Mouse (Mus musculus) lung, postnatal 4 days (tissue): ENCODE measurements around the gene App.
A peak's percentile ranks its signal among the peaks of the same experiment; 100 is the strongest.

ENCODE experiments used
- DNase-seq, 2 experiments: peaks; one replicate each; pipeline ENCODE4 v3.0.0; 2021

Gene App

GRCm38 (mm10) chr16:85012695-85013094 lies 160.9 kb downstream of the App start:
- no peak for DNase-seq

DNA sequence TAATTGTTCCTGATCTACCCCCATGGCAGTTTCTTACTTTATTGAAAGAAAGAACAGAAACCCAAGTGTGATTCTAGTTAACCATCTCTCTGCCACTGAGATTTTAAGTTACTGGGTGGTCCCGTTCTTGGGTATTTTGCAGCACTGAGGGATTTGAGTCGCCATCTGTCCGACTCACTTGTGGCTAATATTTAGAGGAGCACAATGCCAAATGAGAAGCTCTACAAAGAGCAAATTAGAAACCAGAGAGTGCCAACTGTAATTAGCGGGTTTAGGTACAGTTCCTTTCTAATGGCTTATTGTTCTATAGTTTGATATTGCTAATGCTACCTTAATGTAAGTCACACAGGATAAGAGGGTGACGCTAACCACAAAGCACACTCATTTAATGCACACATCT lies 161.4 kb downstream of the App start:
- DNase-seq = no peak

DNA sequence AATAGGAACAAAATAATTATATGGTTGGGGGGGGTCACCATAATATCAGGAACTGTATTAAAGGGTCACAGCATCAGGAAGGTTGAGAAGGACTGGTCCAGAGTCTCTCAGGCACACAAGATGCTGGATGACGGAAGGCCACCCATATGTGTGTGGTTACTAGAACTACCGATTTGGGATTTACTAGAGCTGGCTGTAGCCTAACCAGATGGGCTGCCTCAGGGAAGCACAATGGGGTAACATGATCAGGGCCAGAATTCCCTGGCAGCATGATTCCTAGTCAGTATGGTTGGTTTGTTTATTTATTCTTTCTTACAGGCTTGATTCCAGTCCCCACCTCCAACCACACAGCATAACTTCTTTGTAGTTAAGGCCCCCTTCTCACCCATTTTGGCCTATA lies 162.9 kb downstream of the App start:
- DNase-seq = no peak

DNA sequence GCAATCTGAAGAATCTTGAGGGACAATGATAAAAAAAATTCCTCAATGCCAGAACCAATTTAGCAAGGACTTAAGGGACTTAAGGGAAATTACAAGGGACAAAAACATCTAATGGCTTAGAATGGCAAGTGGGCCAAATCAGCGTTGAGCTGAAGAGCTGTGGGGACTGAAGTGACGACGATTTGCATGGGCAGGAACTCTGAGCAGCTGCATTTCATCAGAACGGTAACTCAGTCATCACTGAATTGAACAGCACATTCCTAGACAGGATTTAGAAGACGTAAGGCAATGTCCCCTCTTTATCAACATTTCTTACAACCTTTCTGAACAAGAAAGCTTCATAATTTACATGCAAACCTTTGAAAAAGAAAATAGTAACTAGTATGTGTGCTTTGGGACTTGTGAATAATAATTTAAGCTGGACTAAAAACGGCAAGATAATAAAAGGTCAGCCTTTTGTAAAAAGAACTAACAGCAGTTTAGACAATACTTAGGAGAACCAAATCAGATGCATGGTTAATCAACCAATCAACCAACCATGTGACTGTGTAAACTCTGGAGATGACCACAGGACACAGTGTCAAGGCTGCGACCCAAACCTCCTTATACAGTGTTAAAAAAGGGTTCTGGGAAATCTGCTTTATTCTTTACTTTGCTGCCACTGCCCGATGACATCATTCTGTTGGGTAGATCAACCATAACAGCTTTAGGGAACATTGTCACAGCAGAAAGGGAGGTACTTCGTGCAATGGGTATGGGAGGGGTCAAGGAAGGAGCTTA lies 164.5 kb downstream of the App start:
- DNase-seq = no peak

DNA sequence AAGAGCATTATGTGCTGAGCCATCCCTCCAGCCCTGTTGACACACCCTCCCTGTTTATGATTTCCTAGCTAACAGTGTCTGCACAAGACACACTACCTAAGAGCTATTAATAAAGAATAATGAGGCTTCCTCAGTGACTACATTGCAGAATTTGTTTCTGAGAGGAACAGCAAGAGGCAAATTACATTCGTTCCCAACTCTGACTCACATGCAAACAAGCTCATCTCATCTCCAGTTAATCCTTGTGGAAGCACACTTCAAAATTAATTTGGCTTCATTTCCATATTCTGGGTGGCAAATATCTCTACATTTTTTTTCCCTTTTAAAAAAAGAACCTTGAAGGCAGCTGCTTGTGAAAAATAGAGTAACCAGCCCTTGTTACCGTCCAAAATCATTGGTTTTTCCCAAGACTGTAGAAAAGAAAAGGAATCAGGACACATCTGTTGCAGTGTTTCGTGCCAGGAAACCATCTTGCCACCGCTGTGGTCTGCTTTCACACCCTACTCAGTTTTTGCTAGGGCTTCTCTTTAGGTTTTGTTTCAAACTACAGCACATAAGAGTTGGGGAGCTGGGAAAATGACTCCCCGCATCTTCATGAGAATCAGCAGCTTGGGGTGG lies 171.5 kb downstream of the App start:
- no peak for DNase-seq

GRCm38 (mm10) chr16:85000304-85000703 lies 173.3 kb downstream of the App start:
- DNase-seq = no peak

- no peak for DNase-seq
Measured at GRCm38 (mm10) chr16:84997551-84997950, 176.0 kb downstream of the App start.

DNA sequence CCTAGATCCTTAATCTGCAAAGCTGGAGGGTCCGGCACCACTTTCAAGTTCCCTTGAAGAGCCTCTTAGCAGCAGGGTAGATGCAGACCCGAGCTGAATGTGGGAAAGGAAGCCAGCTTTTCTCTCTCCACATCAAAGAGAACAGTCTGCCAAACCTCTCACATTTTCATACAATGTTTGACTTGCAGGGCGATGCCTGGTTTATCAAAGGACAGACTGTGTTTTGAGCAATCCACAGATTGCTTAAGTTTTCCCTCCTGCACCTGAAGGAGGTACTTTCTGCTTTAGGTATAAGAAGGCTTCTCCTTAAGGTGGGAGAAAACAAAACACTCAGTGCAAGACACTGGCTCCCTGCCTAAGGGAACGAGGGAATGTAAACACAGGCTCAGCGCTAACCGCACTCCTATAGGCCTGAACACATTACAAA lies 178.1 kb downstream of the App start:
- DNase-seq = peak; percentile 70 to 77

DNA sequence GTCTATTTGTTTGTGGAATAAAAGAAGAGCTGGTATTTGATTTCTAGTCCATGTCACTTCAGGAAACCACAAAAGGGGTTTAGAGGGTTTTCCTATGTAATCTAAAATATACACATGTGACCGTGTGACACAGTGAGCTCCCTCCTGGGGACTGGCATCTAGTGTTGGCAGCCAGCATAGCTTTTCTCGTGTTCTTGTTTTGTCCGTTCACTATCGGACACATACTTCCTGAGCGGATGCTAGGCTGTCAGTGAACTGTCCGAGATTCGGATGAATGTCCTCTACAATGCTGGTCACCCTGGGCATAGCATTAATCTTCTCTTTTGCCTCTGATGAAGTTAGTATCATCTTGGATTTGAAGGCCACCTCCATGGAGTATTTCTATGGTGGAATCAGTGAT lies 180.7 kb downstream of the App start:
- DNase-seq = no peak

DNA sequence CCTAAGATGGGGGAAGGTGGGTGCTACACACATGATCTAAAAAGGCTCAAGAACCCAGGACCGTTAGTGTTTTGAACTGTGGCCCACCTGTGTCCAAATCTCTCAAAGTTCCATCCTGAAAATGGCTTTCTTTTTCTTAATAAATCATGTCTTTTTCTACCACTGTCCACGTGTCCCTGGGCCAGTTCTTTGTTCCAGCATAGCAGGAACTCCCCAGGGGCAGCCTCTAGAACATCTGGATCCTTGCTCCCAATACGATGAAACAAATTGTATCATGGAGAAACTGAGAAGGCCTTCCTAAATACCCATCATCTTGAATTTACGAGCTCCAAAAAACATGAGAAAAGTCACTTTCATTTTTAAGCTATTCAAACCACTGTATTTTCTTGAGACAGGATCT lies 182.6 kb downstream of the App start:
- DNase-seq = no peak

- DNase-seq = peak; percentile 33 to 43
Measured at GRCm38 (mm10) chr16:84989938-84990337, 183.6 kb downstream of the App start.

- no peak for DNase-seq
Measured at GRCm38 (mm10) chr16:84989476-84989875, 184.1 kb downstream of the App start.

DNA sequence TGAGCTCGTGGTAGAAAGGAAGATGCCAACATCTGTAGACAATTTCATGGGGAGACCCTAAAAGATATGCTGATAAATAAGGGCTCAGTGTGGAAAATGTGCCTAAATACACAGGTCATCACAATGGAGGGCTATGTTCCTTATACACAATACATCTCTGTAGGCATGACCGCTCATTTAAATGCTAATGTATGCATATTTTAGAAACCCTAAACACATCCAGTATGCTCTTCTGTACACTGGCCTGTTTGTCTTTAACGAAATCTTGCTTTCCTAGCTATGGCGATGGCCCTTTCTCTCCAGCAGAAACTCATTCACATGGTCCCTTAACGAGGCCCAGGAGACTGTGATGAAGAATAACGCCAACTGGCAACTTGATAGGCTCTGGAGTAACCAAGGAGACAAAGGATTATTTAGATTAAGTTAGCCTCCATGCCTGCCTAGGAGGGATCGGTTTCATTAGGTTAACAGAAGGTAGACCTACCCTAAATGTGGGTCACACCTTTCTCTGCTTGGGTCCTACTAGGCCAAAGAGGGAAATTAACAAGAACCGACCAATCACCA lies 185.8 kb downstream of the App start:
- no peak for DNase-seq

- no peak for DNase-seq
Measured at GRCm38 (mm10) chr16:84986016-84986631, 187.4 kb downstream of the App start.

DNA sequence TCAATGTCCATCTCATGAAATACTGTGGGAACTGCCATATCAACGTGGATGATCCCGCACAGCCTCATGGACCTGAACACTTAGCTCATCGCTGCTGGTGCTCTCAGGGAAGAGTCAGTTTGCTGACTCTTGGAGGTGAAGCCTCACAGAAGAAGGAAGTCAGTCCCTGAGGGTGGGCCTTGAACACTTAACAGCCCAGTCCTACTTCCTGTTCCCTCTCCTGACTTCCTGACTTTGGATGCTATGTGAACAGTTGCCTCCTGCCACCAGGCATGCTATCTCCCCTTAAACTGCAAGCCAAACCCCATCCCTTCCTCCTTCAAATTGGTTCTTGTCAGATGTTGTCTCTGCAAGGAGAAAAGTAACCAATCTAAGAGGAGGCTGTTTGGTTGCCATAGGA lies 188.2 kb downstream of the App start:
- DNase-seq = no peak

DNA sequence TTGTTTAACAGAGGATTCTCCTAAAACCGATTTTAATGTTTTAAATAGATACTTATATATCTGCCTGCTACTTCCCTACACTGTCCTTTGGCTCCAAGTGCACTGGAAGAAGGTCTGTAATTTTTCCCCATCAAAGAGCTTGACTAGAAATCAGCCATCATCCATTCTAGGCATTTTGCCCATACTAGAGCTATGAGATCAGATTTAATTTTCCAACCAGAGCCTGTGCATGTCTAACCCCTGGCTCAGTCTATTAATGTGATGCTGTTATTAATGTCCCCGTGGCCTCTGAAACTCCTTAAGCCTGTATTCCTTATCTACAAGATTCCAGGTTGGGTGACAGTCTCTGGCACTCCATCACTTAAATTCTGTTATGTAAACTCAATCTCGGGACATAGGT lies 190.1 kb downstream of the App start:
- no peak for DNase-seq

DNA sequence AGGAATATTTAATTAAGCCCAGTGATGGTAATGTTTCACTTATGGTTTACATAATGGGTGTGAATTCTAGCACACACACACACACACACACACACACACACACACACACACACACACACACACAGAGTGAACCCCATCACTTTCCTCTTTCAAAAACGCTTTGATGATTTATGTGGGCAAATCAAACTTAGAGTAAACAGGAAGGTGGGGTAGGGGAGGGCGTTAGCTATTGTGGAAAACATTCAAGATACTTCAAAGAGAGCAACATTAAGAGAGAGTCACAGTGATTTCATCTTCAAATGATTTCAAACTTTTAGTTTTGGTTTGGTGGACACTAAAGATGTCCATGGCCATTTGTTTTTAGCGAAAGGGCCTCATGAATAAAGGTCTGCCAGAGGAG lies 191.0 kb downstream of the App start:
- no peak for DNase-seq

DNA sequence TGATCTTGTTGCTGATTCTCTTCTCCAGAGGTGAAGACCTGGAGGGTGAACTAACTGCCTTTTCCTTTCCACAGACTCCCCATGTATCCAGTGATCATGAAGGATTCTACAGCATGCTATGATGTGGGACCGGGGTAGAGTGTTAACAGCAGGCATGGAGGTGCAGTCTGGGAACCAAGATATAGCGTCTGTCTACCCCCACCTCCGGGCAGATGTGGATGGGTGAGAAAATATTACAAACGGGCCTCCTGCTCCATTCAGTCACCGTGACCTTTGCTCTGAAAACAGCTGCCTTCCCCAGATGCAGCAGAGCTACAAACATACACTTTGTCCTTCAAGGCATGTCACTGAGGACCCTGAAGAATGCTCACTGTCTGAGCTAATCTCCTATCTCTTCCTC lies 195.0 kb downstream of the App start:
- DNase-seq = no peak

DNA sequence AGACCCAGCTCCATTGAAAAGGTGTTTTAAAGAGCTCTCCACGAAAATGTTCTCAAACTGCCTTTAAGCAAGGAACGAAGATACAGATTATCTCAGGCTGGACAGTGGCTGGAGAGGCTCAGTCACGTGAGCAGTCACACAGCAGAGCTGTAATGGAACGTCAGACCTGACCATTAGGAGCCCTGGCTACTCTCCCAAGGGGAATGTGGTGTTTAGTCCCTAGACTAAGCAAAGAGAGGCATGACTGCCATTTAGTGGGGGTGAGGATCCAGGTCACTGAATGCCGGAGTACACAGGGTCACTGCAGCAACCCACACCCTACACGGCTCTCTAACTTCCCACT lies 199.4 kb downstream of the App start:
- no peak for DNase-seq

DNA sequence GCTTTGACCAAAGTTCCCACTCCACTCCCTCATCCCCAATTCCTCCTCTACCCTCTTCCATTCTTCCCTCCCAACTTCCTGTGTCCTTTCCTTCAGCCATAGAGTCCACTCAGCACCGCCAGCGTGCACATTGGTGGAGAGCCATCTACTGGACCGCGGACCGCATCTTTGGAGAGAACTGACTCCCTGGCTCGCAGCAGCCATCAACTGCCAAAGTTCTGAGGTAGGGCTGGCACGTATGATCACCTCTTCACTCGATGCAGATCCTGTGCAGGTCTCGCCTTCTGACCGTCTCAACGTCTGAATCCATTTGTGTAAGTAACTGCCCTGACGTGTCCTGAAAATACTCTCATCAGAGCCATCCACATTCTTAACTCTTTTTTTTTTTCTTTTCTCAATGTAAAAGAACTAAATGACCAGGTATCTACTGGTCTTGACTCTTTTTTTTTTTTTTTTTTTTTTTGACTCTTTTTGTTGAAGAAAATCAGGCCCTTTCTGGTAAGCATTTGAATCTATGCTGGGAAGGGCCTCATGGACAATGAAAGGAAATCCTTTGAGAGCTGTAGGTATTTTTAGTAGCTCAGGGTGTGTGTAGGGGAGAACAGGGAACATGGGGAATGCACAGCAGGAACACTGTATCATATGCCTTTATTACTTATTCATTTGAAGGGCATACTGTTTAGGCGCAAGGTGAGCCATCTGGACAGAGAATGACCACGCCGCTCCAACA lies 200.0 kb downstream of the App start:
- DNase-seq = no peak

DNA sequence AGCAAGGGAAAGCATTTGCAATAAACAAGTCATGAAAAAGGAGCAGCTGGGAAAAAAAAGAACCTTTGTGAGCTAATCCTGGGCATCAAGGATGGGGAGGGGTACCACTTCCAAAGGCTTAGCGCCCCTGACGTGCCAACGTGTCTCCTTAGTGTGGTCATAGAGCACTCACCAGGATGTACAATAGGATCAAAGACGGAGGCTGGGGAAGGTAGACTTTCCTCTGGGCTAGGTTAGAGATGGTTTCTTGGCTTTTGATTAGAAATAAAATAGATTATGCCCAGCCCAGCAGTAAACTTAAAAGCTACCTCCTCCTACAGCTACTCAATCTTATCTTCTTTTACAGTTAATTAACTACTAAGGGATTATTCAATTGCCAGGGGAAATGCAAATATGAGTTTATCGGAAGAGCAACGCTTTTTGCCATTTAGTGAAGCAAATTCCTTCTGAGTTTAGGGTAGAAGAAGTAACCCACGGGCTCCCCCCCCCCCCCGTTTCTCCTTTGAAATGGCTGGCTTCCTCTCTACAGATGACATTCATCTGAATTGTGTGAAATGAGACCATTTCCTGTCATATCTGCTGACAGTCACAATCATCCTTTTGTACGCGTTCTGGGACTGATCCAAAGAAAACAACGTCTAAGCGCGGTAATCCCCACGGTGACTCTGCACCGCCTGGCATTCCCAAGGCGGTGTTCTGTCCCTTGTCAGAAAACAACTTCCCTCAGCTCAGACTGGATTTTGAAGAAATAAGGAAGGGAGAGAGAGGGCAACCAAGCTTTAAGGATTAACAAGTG lies 201.8 kb downstream of the App start:
- DNase-seq = peak in 1 of 2 experiments; percentile 42

DNA sequence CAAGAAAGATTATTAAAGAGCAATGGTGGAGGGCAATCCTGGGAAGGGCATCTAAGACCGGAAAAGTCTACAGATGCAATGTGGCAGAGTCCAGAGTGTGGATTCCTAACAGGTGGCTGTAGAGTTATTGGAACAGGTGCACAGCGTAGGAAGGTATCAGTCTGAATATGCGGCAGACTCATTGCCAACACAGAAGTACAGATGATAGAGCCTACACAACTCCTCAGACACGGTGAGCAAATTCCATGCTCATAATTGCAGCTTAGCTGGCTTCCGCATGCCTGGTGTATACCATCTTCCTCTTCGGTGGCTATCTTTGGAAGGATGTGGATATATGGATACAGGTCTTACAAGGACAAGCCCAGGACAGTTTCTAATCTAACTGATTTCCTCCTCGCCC lies 204.5 kb downstream of the App start:
- DNase-seq = no peak

DNA sequence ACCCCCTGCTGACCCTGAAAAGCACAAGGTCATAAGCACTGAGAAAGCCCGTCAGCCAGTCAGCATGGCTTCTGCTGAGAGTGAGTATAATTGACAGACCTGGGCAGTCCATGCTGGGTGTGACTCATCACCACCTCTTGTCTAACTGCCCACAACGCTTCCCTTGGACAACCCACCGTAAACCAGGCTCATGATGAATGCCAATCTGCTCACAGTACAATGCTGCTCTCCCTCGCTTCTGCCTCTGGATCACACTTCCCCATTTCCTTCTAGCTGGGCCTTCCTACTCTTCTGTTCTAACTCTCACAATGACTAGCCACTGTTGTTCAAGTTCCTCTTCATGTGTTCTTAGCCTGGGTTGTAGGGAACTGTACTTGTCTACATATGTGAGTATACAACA lies 206.6 kb downstream of the App start:
- no peak for DNase-seq
